Mouse (Mus musculus): ENCODE measurements around the gene Ankrd13b. TPM values are rescaled to one million over a fixed set of nuclear protein-coding genes. Genes with fewer than 3 reads are reported as not detected.
A peak's percentile ranks its signal among the peaks of the same experiment; 100 is the strongest.

The Ankrd13b gene
- total RNA-seq (2012; rRNA removed) = 1.7 and 1.9 TPM in 2 replicates
- 0.53 and 0.55 TPM in 2 replicates for total RNA-seq (2014; rRNA removed)
- polyA plus RNA-seq (2012; ENCODE audit: insufficient read length, low read depth) = 2.7 and 2.8 TPM in 2 replicates

- in situ Hi-C loops (cut with MboI; ENCODE audit: low pct_ligation_motif_present, low pct_unique_long_range_greater_than_20kb, low sequenced_read_pairs) = no loop called here
- TF ChIP-seq KAT2A (IDR thresholded peaks at IDR 0.05; ENCODE audit: insufficient replicate concordance, low read length) (peak; percentile 42; the same call in 1 of the 2 replicates), EP300 (IDR thresholded peaks at IDR 0.05; ENCODE audit: low read length) (no peak), NRF1 (IDR thresholded peaks at IDR 0.05; ENCODE audit: low read depth, low read length) (peak; percentile 32; the same call in 1 of the 2 replicates), ELF1 (IDR thresholded peaks at IDR 0.05; ENCODE audit: low read depth, low read length) (peak; percentile 23; the same call in 1 of the 2 replicates), CHD1 (IDR thresholded peaks at IDR 0.05; ENCODE audit: low read depth, low read length) (no peak), HCFC1 (IDR thresholded peaks at IDR 0.05; ENCODE audit: low read depth, low read length) (peak; percentile 87)
- Histone ChIP-seq H3K27ac (ENCODE audit: insufficient read depth, low read depth) (no peak within 1 kb of the TSS), H3K9me3 (replicated peaks; ENCODE audit: low read length) (no peaks in the 10 kb centered on the region), H3K9ac (ENCODE audit: insufficient read depth, low read depth) (peak within 1 kb of the TSS; percentile 31), H3K27me3 (replicated peaks) (peaks cover 48% of the 10 kb centered on the region), H3K4me3 (replicated peaks in 1 of 3; ENCODE audit: low read depth in 2 of 3, low read length in 2 of 3, poor library complexity in 1 of 3) (peak within 1 kb of the TSS; percentile 23 to 62 (median 53)), H3K36me3 (replicated peaks in 1 of 2; ENCODE audit: control insufficient read depth in 1 of 2, insufficient read depth in 1 of 2, low read length in 1 of 2) (no peaks in the 10 kb centered on the region), H3K4me2 (ENCODE audit: insufficient read depth, low read depth, poor library complexity, severe bottlenecking) (peak within 1 kb of the TSS; percentile 83), H3K4me1 (ENCODE audit: control insufficient read depth in 1 of 2, insufficient read depth in 2 of 2) (peaks cover 9 to 34% of the 10 kb centered on the region in 2 experiments), H3K79me2 (replicated peaks; ENCODE audit: control insufficient read depth, extremely low read depth, insufficient read depth, poor library complexity, severe bottlenecking) (peaks cover 14% of the 10 kb centered on the region)
- peak; percentile 49 for DNase-seq (ENCODE audit: extremely low read depth)
- dilution Hi-C loops (cut with MboI; ENCODE audit: extremely low pct_ligation_motif_present, extremely low pct_unique_long_range_greater_than_20kb, low sequenced_read_pairs) = no loop called here
These were observed at the start of gene Ankrd13b for GRCm38 (mm10) chr11:77489591-77490235. Ankrd13b (minus strand) TSS chr11:77489678.

GRCm38 (mm10) chr11:77532202-77532846 is 42.8 kb upstream of the Ankrd13b start:
- no peak overlapping the region for H3K4me2 ChIP-seq (ENCODE audit: insufficient read depth, low read depth, poor library complexity, severe bottlenecking)
- dilution Hi-C loops (cut with MboI; ENCODE audit: extremely low pct_ligation_motif_present, extremely low pct_unique_long_range_greater_than_20kb, low sequenced_read_pairs) (no loop called here), in situ Hi-C loops (cut with MboI; ENCODE audit: low pct_ligation_motif_present, low pct_unique_long_range_greater_than_20kb, low sequenced_read_pairs) (no loop called here)
- no peaks in the 10 kb centered on the region for H3K79me2 ChIP-seq (replicated peaks; ENCODE audit: control insufficient read depth, extremely low read depth, insufficient read depth, poor library complexity, severe bottlenecking)
- no peaks in the 10 kb centered on the region for H3K9me3 ChIP-seq (replicated peaks; ENCODE audit: low read length)
- TF ChIP-seq NELFE (IDR thresholded peaks at IDR 0.05; ENCODE audit: low read depth, low read length) = no peak
- TF ChIP-seq RCOR1 (conservative IDR thresholded peaks at IDR 0.05; ENCODE audit: low read depth, low read length) = no peak
- no peak for TF ChIP-seq MAX (IDR thresholded peaks at IDR 0.05; ENCODE audit: low read length)
- DNase-seq (ENCODE audit: extremely low read depth) = no peak
- H3K9ac ChIP-seq (ENCODE audit: insufficient read depth, low read depth) = no peak overlapping the region
- H3K4me3 ChIP-seq (replicated peaks in 1 of 3; ENCODE audit: low read depth in 2 of 3, low read length in 2 of 3, poor library complexity in 1 of 3) = no peak overlapping the region
- no peaks in the 10 kb centered on the region for H3K4me1 ChIP-seq (ENCODE audit: control insufficient read depth in 1 of 2, insufficient read depth in 2 of 2)
- no peak overlapping the region for H3K27ac ChIP-seq (ENCODE audit: insufficient read depth, low read depth)
- H3K27me3 ChIP-seq (replicated peaks) = no peaks in the 10 kb centered on the region
- peaks cover 6 to 50% of the 10 kb centered on the region in 2 experiments for H3K36me3 ChIP-seq (replicated peaks in 1 of 2; ENCODE audit: control insufficient read depth in 1 of 2, insufficient read depth in 1 of 2, low read length in 1 of 2)

GRCm38 (mm10) chr11:77530862-77531261 is 41.4 kb upstream of the Ankrd13b start:
- in situ Hi-C loops (cut with MboI; ENCODE audit: low pct_ligation_motif_present, low pct_unique_long_range_greater_than_20kb, low sequenced_read_pairs) (no loop called here), dilution Hi-C loops (cut with MboI; ENCODE audit: extremely low pct_ligation_motif_present, extremely low pct_unique_long_range_greater_than_20kb, low sequenced_read_pairs) (no loop called here)
- H3K27ac ChIP-seq (ENCODE audit: insufficient read depth, low read depth) = no peak overlapping the region
- H3K9ac ChIP-seq (ENCODE audit: insufficient read depth, low read depth) = no peak overlapping the region
- no peaks in the 10 kb centered on the region for H3K79me2 ChIP-seq (replicated peaks; ENCODE audit: control insufficient read depth, extremely low read depth, insufficient read depth, poor library complexity, severe bottlenecking)
- TF ChIP-seq ZNF384 (IDR thresholded peaks at IDR 0.05; ENCODE audit: low read depth, low read length) = no peak
- no peak for TF ChIP-seq ZMIZ1 (IDR thresholded peaks at IDR 0.05; ENCODE audit: low read depth, low read length)
- TF ChIP-seq ZC3H11A (IDR thresholded peaks at IDR 0.05; ENCODE audit: low read depth, low read length) = no peak
- TF ChIP-seq SIN3A (IDR thresholded peaks at IDR 0.05; ENCODE audit: low read length) = no peak
- no peak for TF ChIP-seq TCF12 (IDR thresholded peaks at IDR 0.05; ENCODE audit: low read depth, low read length)
- TF ChIP-seq MAFK (IDR thresholded peaks at IDR 0.05; ENCODE audit: insufficient replicate concordance, low read length) = no peak
- TF ChIP-seq CHD2 (IDR thresholded peaks at IDR 0.05; ENCODE audit: low read length) = no peak
- no peak for TF ChIP-seq MEF2A (IDR thresholded peaks at IDR 0.05; ENCODE audit: borderline replicate concordance, low read depth, low read length)
- no peak for TF ChIP-seq MAX (IDR thresholded peaks at IDR 0.05; ENCODE audit: low read length)
- no peak for TF ChIP-seq CHD1 (IDR thresholded peaks at IDR 0.05; ENCODE audit: low read depth, low read length)
- TF ChIP-seq EP300 (IDR thresholded peaks at IDR 0.05; ENCODE audit: low read length) = no peak
- no peak for TF ChIP-seq NELFE (IDR thresholded peaks at IDR 0.05; ENCODE audit: low read depth, low read length)
- no peak for TF ChIP-seq USF2 (conservative IDR thresholded peaks at IDR 0.05; ENCODE audit: low read depth, low read length)
- TF ChIP-seq ELF1 (IDR thresholded peaks at IDR 0.05; ENCODE audit: low read depth, low read length) = no peak
- TF ChIP-seq NRF1 (IDR thresholded peaks at IDR 0.05; ENCODE audit: low read depth, low read length) = no peak
- TF ChIP-seq BHLHE40 (IDR thresholded peaks at IDR 0.05; ENCODE audit: low read depth, low read length) = no peak
- no peak for TF ChIP-seq SMC3 (IDR thresholded peaks at IDR 0.05; ENCODE audit: low read depth, low read length)
- no peak for TF ChIP-seq RAD21 (IDR thresholded peaks at IDR 0.05; ENCODE audit: low read depth, low read length)
- no peak for TF ChIP-seq RCOR1 (conservative IDR thresholded peaks at IDR 0.05; ENCODE audit: low read depth, low read length)
- TF ChIP-seq JUND (conservative IDR thresholded peaks at IDR 0.05; ENCODE audit: low read depth, low read length) = no peak
- no peak overlapping the region for H3K4me3 ChIP-seq (replicated peaks in 1 of 3; ENCODE audit: low read depth in 2 of 3, low read length in 2 of 3, poor library complexity in 1 of 3)
- no peaks in the 10 kb centered on the region for H3K9me3 ChIP-seq (replicated peaks; ENCODE audit: low read length)
- no peak for DNase-seq (ENCODE audit: extremely low read depth)
- no peaks in the 10 kb centered on the region for H3K27me3 ChIP-seq (replicated peaks)
- H3K36me3 ChIP-seq (replicated peaks in 1 of 2; ENCODE audit: control insufficient read depth in 1 of 2, insufficient read depth in 1 of 2, low read length in 1 of 2) = peaks cover 0 to 36% of the 10 kb centered on the region in 2 experiments
- H3K4me2 ChIP-seq (ENCODE audit: insufficient read depth, low read depth, poor library complexity, severe bottlenecking) = no peak overlapping the region
- no peaks in the 10 kb centered on the region for H3K4me1 ChIP-seq (ENCODE audit: control insufficient read depth in 1 of 2, insufficient read depth in 2 of 2)
